Mouse (Mus musculus) heart, embryonic 15.5 days (tissue): ENCODE data around the gene Alad. TPM values are rescaled to one million over a fixed set of nuclear protein-coding genes. Genes with fewer than 3 reads are reported as not detected.
A peak's percentile ranks its signal among the peaks of the same experiment; 100 is the strongest.
"Not testable (repeated sequence)": the region's sequence is repeated elsewhere in the genome, so short reads cannot be mapped to it uniquely, and the experiment has no call there.

Source experiments
- ATAC-seq: fragments of 200-750 bp; cut with Nextera tagmentation; replicated peaks from 2 replicates; pipeline ENCODE4 v1.8.0; 2017; ENCODE audit warnings: low read depth, moderate TSS enrichment; ENCODE audit not compliant: insufficient number of reproducible peaks, insufficient read depth, low FRiP score
- H3K27ac ChIP-seq: fragments of 300-500 bp; sonication (generic); 2 replicates; pipeline ENCODE4 v1.5.1; 2015; ENCODE audit warnings: mild to moderate bottlenecking, inconsistent platforms
- H3K27me3 ChIP-seq: fragments of 300-500 bp; sonication (generic); 2 replicates; pipeline ENCODE4 v1.6.1; 2015; ENCODE audit warnings: inconsistent platforms
- H3K36me3 ChIP-seq: fragments of 300-500 bp; sonication (generic); 2 replicates; pipeline ENCODE4 v1.6.1; 2015; ENCODE audit warnings: mild to moderate bottlenecking, inconsistent platforms
- H3K4me1 ChIP-seq: fragments of 300-500 bp; sonication (generic); replicated peaks from 2 replicates; pipeline ENCODE4 v1.6.1; 2015; ENCODE audit warnings: inconsistent platforms
- H3K4me2 ChIP-seq: fragments of 300-500 bp; sonication (generic); 2 replicates; pipeline ENCODE4 v1.6.1; 2015; ENCODE audit warnings: inconsistent platforms, mild to moderate bottlenecking, moderate library complexity
- H3K4me3 ChIP-seq: fragments of 300-500 bp; sonication (generic); 2 replicates; pipeline ENCODE4 v1.5.1; 2015; ENCODE audit warnings: mild to moderate bottlenecking, inconsistent platforms
- H3K9ac ChIP-seq: fragments of 300-500 bp; sonication (generic); 2 replicates; pipeline ENCODE4 v1.6.1; 2015; ENCODE audit warnings: mild to moderate bottlenecking, inconsistent platforms
- H3K9me3 ChIP-seq: fragments of 300-500 bp; sonication (generic); replicated peaks from 2 replicates; pipeline ENCODE4 v1.6.1; 2016; ENCODE audit warnings: inconsistent platforms
- WGBS: fragments of 180-500 bp; shearing (Covaris S2); methylation state at CpG from one replicate; pipeline ENCODE4 v1.1.7; 2015; ENCODE audit warnings: mixed read lengths; 5-methylcytosine and 5-hydroxymethylcytosine counted together
- polyA plus RNA-seq: library from polyadenylated mRNA; unstranded; fragments of >200 nt; fragmentation: Nextera tagmentation; extraction: Ambion mirVana; gene quantifications from 2 replicates; pipeline ENCODE4 v1.2.1, GENCODE M21; 2015

Alad gene
- polyA plus RNA-seq, 1 experiment from 2014 or later: 56.0 TPM

- Histone ChIP-seq H3K9me3 (no peaks in the 10 kb centered on the region), H3K4me3 (no peak overlapping the region), H3K9ac (no peak overlapping the region), H3K4me1 (peaks cover 3% of the 10 kb centered on the region), H3K27me3 (no peaks in the 10 kb centered on the region; the same call in 1 of the 2 replicates), H3K4me2 (no peak overlapping the region), H3K27ac (no peak overlapping the region), H3K36me3 (no peaks in the 10 kb centered on the region)
- ATAC-seq: no peak
- 72% methylated on average over 3 of the region's 3 CpGs for WGBS
Observed at GRCm38 (mm10) chr4:62484928-62485327, 34.8 kb downstream of the Alad start.

GRCm38 (mm10) chr4:62480709-62481605, 38.8 kb downstream of the Alad start:
- peaks cover 11% of the 10 kb centered on the region for H3K4me1 ChIP-seq
- H3K9me3 ChIP-seq: no peaks in the 10 kb centered on the region
- H3K36me3 ChIP-seq: no peaks in the 10 kb centered on the region
- H3K9ac ChIP-seq: no peak overlapping the region
- ATAC-seq: peak; percentile 21; the same call in 1 of the 2 replicates
- 42% methylated on average over 10 of the region's 10 CpGs for WGBS
- H3K4me2 ChIP-seq: peak overlapping the region; percentile 86; the same call in 1 of the 2 replicates
- H3K27ac ChIP-seq: no peak overlapping the region
- peaks cover 12% of the 10 kb centered on the region; the same call in 1 of the 2 replicates for H3K27me3 ChIP-seq
- H3K4me3 ChIP-seq: peak overlapping the region; percentile 47; the same call in 1 of the 2 replicates

GRCm38 (mm10) chr4:62479937-62480708, 39.6 kb downstream of the Alad start, which contains the start of gene Bspry:
Bspry (plus strand) TSS chr4:62480053.
- Histone ChIP-seq H3K27ac (no peak within 1 kb of the TSS), H3K4me1 (peaks cover 11% of the 10 kb centered on the region), H3K9me3 (no peaks in the 10 kb centered on the region), H3K36me3 (no peaks in the 10 kb centered on the region), H3K4me3 (peak within 1 kb of the TSS; percentile 47), H3K27me3 (peaks cover 12% of the 10 kb centered on the region; the same call in 1 of the 2 replicates), H3K9ac (peak within 1 kb of the TSS; percentile 14; the same call in 1 of the 2 replicates), H3K4me2 (peak within 1 kb of the TSS; percentile 86)
- peak; percentile 80 for ATAC-seq
- WGBS: 3% methylated on average over 71 of the region's 71 CpGs

GRCm38 (mm10) chr4:62479593-62479936, 40.2 kb downstream of the Alad start:
- Histone ChIP-seq H3K27me3 (peaks cover 12% of the 10 kb centered on the region; the same call in 1 of the 2 replicates), H3K4me1 (peaks cover 11% of the 10 kb centered on the region), H3K4me3 (peak overlapping the region; percentile 47), H3K4me2 (peak overlapping the region; percentile 86)
- 13% methylated on average over 11 of the region's 11 CpGs for WGBS
- H3K9ac ChIP-seq, H3K27ac ChIP-seq, ATAC-seq, H3K9me3 ChIP-seq, H3K36me3 ChIP-seq: not testable (repeated sequence)

- no peak overlapping the region for H3K4me3 ChIP-seq
- H3K9ac ChIP-seq: no peak overlapping the region
- WGBS: 75% methylated on average over 6 of the region's 6 CpGs
- ATAC-seq: no peak
- H3K27ac ChIP-seq: no peak overlapping the region
- no peaks in the 10 kb centered on the region for H3K9me3 ChIP-seq
- H3K4me1 ChIP-seq: peaks cover 11% of the 10 kb centered on the region
- no peaks in the 10 kb centered on the region for H3K36me3 ChIP-seq
- H3K4me2 ChIP-seq: no peak overlapping the region
- peaks cover 12% of the 10 kb centered on the region; the same call in 1 of the 2 replicates for H3K27me3 ChIP-seq
Observed at GRCm38 (mm10) chr4:62477542-62478244, 42.0 kb downstream of the Alad start.

- ATAC-seq: no peak
- WGBS: 78% methylated on average over 6 of the region's 6 CpGs
- Histone ChIP-seq H3K36me3 (no peaks in the 10 kb centered on the region), H3K4me3 (no peak overlapping the region), H3K27me3 (peaks cover 12% of the 10 kb centered on the region; the same call in 1 of the 2 replicates), H3K9me3 (no peaks in the 10 kb centered on the region), H3K27ac (no peak overlapping the region), H3K4me2 (no peak overlapping the region), H3K9ac (no peak overlapping the region), H3K4me1 (peaks cover 11% of the 10 kb centered on the region)
Observed at GRCm38 (mm10) chr4:62475793-62476192, 43.9 kb downstream of the Alad start.

GRCm38 (mm10) chr4:62475131-62475530, 44.6 kb downstream of the Alad start:
- Histone ChIP-seq H3K27ac (no peak overlapping the region), H3K4me3 (no peak overlapping the region), H3K4me2 (no peak overlapping the region), H3K36me3 (no peaks in the 10 kb centered on the region), H3K27me3 (peaks cover 12% of the 10 kb centered on the region; the same call in 1 of the 2 replicates), H3K9me3 (no peaks in the 10 kb centered on the region), H3K4me1 (peaks cover 15% of the 10 kb centered on the region), H3K9ac (no peak overlapping the region)
- WGBS: 87% methylated on average over 2 of the region's 2 CpGs
- no peak for ATAC-seq

- no peak for ATAC-seq
- WGBS: 81% methylated on average over 2 of the region's 2 CpGs
- Histone ChIP-seq H3K9ac (no peak overlapping the region), H3K27ac (no peak overlapping the region), H3K4me1 (peaks cover 5% of the 10 kb centered on the region), H3K9me3 (0 out of 2 replicates have a peak, but pooled peaks cover 3% of the 10 kb centered on the region), H3K4me2 (no peak overlapping the region), H3K36me3 (no peaks in the 10 kb centered on the region), H3K4me3 (no peak overlapping the region), H3K27me3 (peaks cover 3% of the 10 kb centered on the region; the same call in 1 of the 2 replicates)
Observed at GRCm38 (mm10) chr4:62472071-62472470, 47.6 kb downstream of the Alad start.

- under 1% methylated on average over 30 of the region's 30 CpGs for WGBS
- Histone ChIP-seq H3K27ac (no peak within 1 kb of the TSS), H3K36me3 (no peaks in the 10 kb centered on the region), H3K4me2 (peak within 1 kb of the TSS; percentile 95), H3K27me3 (no peaks in the 10 kb centered on the region), H3K4me1 (peaks cover 5% of the 10 kb centered on the region), H3K9me3 (0 out of 2 replicates have a peak, but pooled peaks cover 3% of the 10 kb centered on the region), H3K4me3 (peak within 1 kb of the TSS; percentile 78), H3K9ac (peak within 1 kb of the TSS; percentile 67; the same call in 1 of the 2 replicates)
- peak; percentile 81 for ATAC-seq
Observed at GRCm38 (mm10) chr4:62470598-62471051, 49.1 kb downstream of the Alad start, which contains the start of gene Wdr31. Wdr31 (minus strand) TSS chr4:62470896.

- Histone ChIP-seq H3K9ac (no peak overlapping the region), H3K27ac (no peak overlapping the region), H3K4me2 (no peak overlapping the region), H3K4me1 (peaks cover 5% of the 10 kb centered on the region), H3K4me3 (no peak overlapping the region), H3K9me3 (0 out of 2 replicates have a peak, but pooled peaks cover 3% of the 10 kb centered on the region), H3K36me3 (no peaks in the 10 kb centered on the region), H3K27me3 (no peaks in the 10 kb centered on the region)
- ATAC-seq: no peak
- 86% methylated on average over 1 of the region's 1 CpGs for WGBS
Observed at GRCm38 (mm10) chr4:62468158-62468557, 51.6 kb downstream of the Alad start.
